Mouse (Mus musculus) thymus, adult 2 months (tissue): Measurements from ENCODE around the gene Disc1.

ENCODE experiments used
- CTCF ChIP-seq: fragments of 200-500 bp; IDR thresholded peaks from 2 replicates; pipeline ENCODE4 v1.5.1; 2012; ENCODE audit warnings: mild to moderate bottlenecking, control low read depth, low read length, moderate library complexity, borderline replicate concordance; ENCODE audit not compliant: control insufficient read depth, poor library complexity, insufficient read depth; ENCODE audit errors: extremely low read depth
- POLR2A ChIP-seq: fragments of 200-500 bp; IDR thresholded peaks from 2 replicates; pipeline ENCODE4 v1.6.1; 2012; ENCODE audit warnings: mild to moderate bottlenecking, low read length, control low read depth, moderate library complexity; ENCODE audit not compliant: control insufficient read depth, poor library complexity, insufficient read depth; ENCODE audit errors: extremely low read depth

- TF ChIP-seq POLR2A (no peak), CTCF (no peak)
Measured at GRCm38 (mm10) chr8:125285966-125286681, 232.1 kb downstream of the Disc1 start.
